Mouse (Mus musculus) heart, embryonic 14.5 days (tissue): ENCODE data around the gene Gzmm. TPM values are rescaled to one million over a fixed set of nuclear protein-coding genes. Genes with fewer than 3 reads are reported as not detected.
A peak's percentile ranks its signal among the peaks of the same experiment; 100 is the strongest.

Experiments used
- ATAC-seq: fragments of 200-750 bp; cut with Nextera tagmentation; 2 replicates; pipeline ENCODE4 v1.8.0; 2017; ENCODE audit warnings: low read depth, moderate TSS enrichment; ENCODE audit not compliant: insufficient number of reproducible peaks, insufficient read depth, low FRiP score
- H3K27ac ChIP-seq, 2 experiments: fragments of 200-500 bp in 1 of 2; fragments of 300-500 bp in 1 of 2; sonication (generic) in 1 of 2; replicated peaks in 1 of 2; 2 replicates each; pipeline ENCODE4 v1.5.1; 2012 to 2014; ENCODE audit warnings: low read depth in 2 of 2, low read length in 2 of 2, control low read depth in 1 of 2, mild to moderate bottlenecking in 1 of 2, mixed read lengths in 1 of 2; ENCODE audit not compliant: control insufficient read depth in 1 of 2, insufficient read depth in 1 of 2
- H3K27me3 ChIP-seq: fragments of 300-500 bp; sonication (generic); 2 replicates; pipeline ENCODE4 v1.6.1; 2014; ENCODE audit warnings: mild to moderate bottlenecking, low read length, control low read depth; ENCODE audit not compliant: control insufficient read depth, insufficient read depth
- H3K36me3 ChIP-seq: fragments of 300-500 bp; sonication (generic); 2 replicates; pipeline ENCODE4 v1.6.1; 2014; ENCODE audit warnings: mild to moderate bottlenecking, control low read depth, low read length, mixed read lengths; ENCODE audit not compliant: control insufficient read depth, insufficient read depth
- H3K4me1 ChIP-seq, 2 experiments: fragments of 200-500 bp in 1 of 2; fragments of 300-500 bp in 1 of 2; sonication (generic) in 1 of 2; 2 replicates each; pipeline ENCODE4 v1.6.1; 2012 to 2014; ENCODE audit warnings: low read length in 2 of 2, control low read depth in 1 of 2, mixed read lengths in 1 of 2; ENCODE audit not compliant: control insufficient read depth in 2 of 2, insufficient read depth in 2 of 2
- H3K4me2 ChIP-seq: fragments of 300-500 bp; sonication (generic); 2 replicates; pipeline ENCODE4 v1.6.1; 2014; ENCODE audit warnings: mild to moderate bottlenecking, low read length
- H3K4me3 ChIP-seq, 2 experiments: fragments of 200-500 bp in 1 of 2; fragments of 300-500 bp in 1 of 2; sonication (generic) in 1 of 2; 2 replicates each; pipeline ENCODE4 v1.5.1; 2012 to 2014; ENCODE audit warnings: low read length in 2 of 2, mild to moderate bottlenecking in 2 of 2, control low read depth in 1 of 2, low read depth in 1 of 2, moderate library complexity in 1 of 2; ENCODE audit not compliant: control insufficient read depth in 1 of 2, insufficient read depth in 1 of 2
- H3K9ac ChIP-seq: fragments of 300-500 bp; sonication (generic); 2 replicates; pipeline ENCODE4 v1.6.1; 2014; ENCODE audit warnings: mild to moderate bottlenecking, low read length
- H3K9me3 ChIP-seq: fragments of 300-500 bp; sonication (generic); 2 replicates; pipeline ENCODE4 v1.6.1; 2016; ENCODE audit warnings: low read length, control low read depth; ENCODE audit not compliant: control insufficient read depth
- WGBS: fragments of 180-500 bp; shearing (Covaris S2); extraction: QIAGEN DNeasy Blood & Tissue Kit; methylation state at CpG from one replicate; pipeline ENCODE4 v1.1.7; 2014; 5-methylcytosine and 5-hydroxymethylcytosine counted together
- polyA plus RNA-seq: library from polyadenylated mRNA; unstranded; fragments of >200 nt; fragmentation: Nextera tagmentation; extraction: Ambion mirVana; gene quantifications from 2 replicates; pipeline ENCODE4 v1.2.1, GENCODE M21; 2014

Gene Gzmm
- polyA plus RNA-seq, 1 experiment from 2014 or later = 0.77 TPM

- Histone ChIP-seq H3K4me2 (peak overlapping the region; percentile 44), H3K9me3 (no peaks in the 10 kb centered on the region), H3K27me3 (0 out of 2 replicates have a peak, but pooled peaks cover under 1% of the 10 kb centered on the region), H3K27ac (peak overlapping the region; percentile 39 to 57), H3K4me3 (0 out of 4 replicates have a peak overlapping the region, but pooled peaks have one; percentile 0 to 1), H3K9ac (peak overlapping the region; percentile 43), H3K4me1 (peaks cover 39 to 54% of the 10 kb centered on the region in 2 experiments), H3K36me3 (peaks cover 62% of the 10 kb centered on the region)
- ATAC-seq = no peak
- WGBS = 17% methylated on average over 7 of the region's 7 CpGs
These were observed 20.5 kb downstream of the Gzmm start for GRCm38 (mm10) chr10:79709307-79709706.

- H3K27ac ChIP-seq = no peak overlapping the region
- H3K9me3 ChIP-seq = no peaks in the 10 kb centered on the region
- ATAC-seq = no peak
- 71% methylated on average over 1 of the region's 1 CpGs for WGBS
- H3K9ac ChIP-seq = no peak overlapping the region
- H3K4me2 ChIP-seq = no peak overlapping the region
- peaks cover 21 to 42% of the 10 kb centered on the region in 2 experiments for H3K4me1 ChIP-seq
- H3K4me3 ChIP-seq = no peak overlapping the region
- H3K36me3 ChIP-seq = peaks cover 52% of the 10 kb centered on the region
- H3K27me3 ChIP-seq = peaks cover 28% of the 10 kb centered on the region
These were observed 23.2 kb downstream of the Gzmm start for GRCm38 (mm10) chr10:79712029-79712428.

GRCm38 (mm10) chr10:79712499-79713126, 23.8 kb downstream of the Gzmm start:
- no peak for ATAC-seq
- H3K4me1 ChIP-seq = peaks cover 15 to 42% of the 10 kb centered on the region in 2 experiments

GRCm38 (mm10) chr10:79713163-79713562, 24.3 kb downstream of the Gzmm start:
- peaks cover 15 to 38% of the 10 kb centered on the region in 2 experiments for H3K4me1 ChIP-seq
- peaks cover 38% of the 10 kb centered on the region for H3K27me3 ChIP-seq
- peaks cover 41% of the 10 kb centered on the region for H3K36me3 ChIP-seq
- no peak overlapping the region for H3K4me3 ChIP-seq
- ATAC-seq = no peak
- WGBS = 25% methylated on average over 1 of the region's 1 CpGs
- H3K9me3 ChIP-seq = no peaks in the 10 kb centered on the region
- no peak overlapping the region for H3K27ac ChIP-seq
- no peak overlapping the region for H3K4me2 ChIP-seq
- H3K9ac ChIP-seq = no peak overlapping the region

More at GRCm38 (mm10) chr10:79712499-79713126, 23.8 kb downstream of the Gzmm start:
- H3K36me3 ChIP-seq = peaks cover 46% of the 10 kb centered on the region
- 8% methylated on average over 6 of the region's 6 CpGs for WGBS
- no peaks in the 10 kb centered on the region for H3K9me3 ChIP-seq
- no peak overlapping the region for H3K4me2 ChIP-seq
- H3K9ac ChIP-seq = no peak overlapping the region
- peaks cover 34% of the 10 kb centered on the region for H3K27me3 ChIP-seq
- H3K4me3 ChIP-seq = no peak overlapping the region
- no peak overlapping the region for H3K27ac ChIP-seq

- Histone ChIP-seq H3K4me1 (peaks cover 4 to 20% of the 10 kb centered on the region in 2 experiments; a peak in 3 of 4 replicates), H3K4me2 (no peak overlapping the region), H3K9ac (no peak overlapping the region), H3K36me3 (peaks cover 22% of the 10 kb centered on the region), H3K9me3 (no peaks in the 10 kb centered on the region), H3K4me3 (no peak overlapping the region), H3K27me3 (peaks cover 53% of the 10 kb centered on the region), H3K27ac (no peak overlapping the region)
- 71% methylated on average over 4 of the region's 4 CpGs for WGBS
- no peak for ATAC-seq
These were observed 26.2 kb downstream of the Gzmm start for GRCm38 (mm10) chr10:79714996-79715395.

- Histone ChIP-seq H3K9ac (peak within 1 kb of the TSS; percentile 34; the same call in 1 of the 2 replicates), H3K4me2 (peak within 1 kb of the TSS; percentile 91), H3K36me3 (peaks cover 8% of the 10 kb centered on the region), H3K27ac (no peak within 1 kb of the TSS), H3K4me1 (peaks cover 3 to 20% of the 10 kb centered on the region in 2 experiments; a peak in 3 of 4 replicates), H3K27me3 (peaks cover 60% of the 10 kb centered on the region), H3K4me3 (peak within 1 kb of the TSS; percentile 54 to 67), H3K9me3 (no peaks in the 10 kb centered on the region)
- peak; percentile 33; the same call in 1 of the 2 replicates for ATAC-seq
- 2% methylated on average over 73 of the region's 91 CpGs for WGBS
These were observed 27.6 kb downstream of the Gzmm start, which contains the start of gene Hcn2 for GRCm38 (mm10) chr10:79716254-79716987. TSS of gene Hcn2 (plus strand) at chr10:79716634.

- under 1% methylated on average over 32 of the region's 44 CpGs for WGBS
- Histone ChIP-seq H3K36me3 (peaks cover 2% of the 10 kb centered on the region), H3K4me3 (peak overlapping the region; percentile 54 to 67), H3K9ac (peak overlapping the region; percentile 34; the same call in 1 of the 2 replicates), H3K27me3 (peaks cover 60% of the 10 kb centered on the region), H3K4me1 (peaks cover 3 to 20% of the 10 kb centered on the region in 2 experiments; a peak in 3 of 4 replicates), H3K27ac (no peak overlapping the region), H3K4me2 (peak overlapping the region; percentile 91), H3K9me3 (no peaks in the 10 kb centered on the region)
- no peak for ATAC-seq
These were observed 28.2 kb downstream of the Gzmm start for GRCm38 (mm10) chr10:79716988-79717355.
